Mouse (Mus musculus): Measurements from ENCODE around the gene Rbfox3. TPM values are rescaled to one million over a fixed set of nuclear protein-coding genes. Genes with fewer than 3 reads are reported as not detected.

The Rbfox3 gene
- total RNA-seq, 2 experiments from 2014 or later: 0.09 to 0.12 TPM

- no peak for DNase-seq
Observed at GRCm38 (mm10) chr11:118758277-118758990, 153.0 kb downstream of the Rbfox3 start.

- no peak for DNase-seq
Observed at GRCm38 (mm10) chr11:118757488-118757887, 153.9 kb downstream of the Rbfox3 start.

- no peak for DNase-seq
Observed at GRCm38 (mm10) chr11:118755003-118755402, 156.4 kb downstream of the Rbfox3 start.

GRCm38 (mm10) chr11:118754535-118754934 lies 156.9 kb downstream of the Rbfox3 start:
- no peak for DNase-seq

DNA sequence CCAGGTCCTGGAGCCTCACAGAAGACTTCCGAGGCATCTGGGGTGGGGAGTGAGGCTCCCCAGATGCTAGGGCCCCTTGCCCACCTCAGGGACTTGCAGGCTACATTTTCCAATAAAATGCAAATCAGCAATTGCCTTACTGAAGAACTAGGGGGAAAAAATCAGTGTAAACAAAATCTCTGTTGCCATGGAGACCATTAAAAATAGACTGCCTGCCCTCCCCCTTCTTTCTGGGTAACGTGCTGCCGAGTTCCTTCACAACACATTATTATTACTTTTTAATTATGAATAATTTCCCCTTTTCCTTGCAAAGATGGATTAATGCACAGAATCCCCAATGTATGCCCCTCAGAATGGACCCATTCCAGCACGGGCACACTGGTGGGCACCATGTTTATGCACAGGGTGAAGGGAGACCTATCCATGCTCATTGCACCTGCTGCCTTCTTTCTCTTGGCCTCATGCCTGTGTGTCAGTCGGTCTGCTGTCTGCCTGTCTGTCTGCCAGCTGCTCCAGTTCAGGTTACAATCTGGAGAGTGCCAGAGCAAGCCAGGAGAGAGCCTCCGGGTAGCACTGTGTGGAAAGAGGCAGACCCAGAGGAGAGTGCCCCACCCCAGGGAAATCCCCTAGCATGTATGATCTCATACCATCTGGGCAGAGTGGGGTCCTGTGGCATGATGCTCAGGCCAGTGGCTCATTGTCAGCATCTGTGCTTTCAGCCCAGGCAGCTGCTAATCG lies 159.3 kb downstream of the Rbfox3 start:
- DNase-seq: no peak

DNA sequence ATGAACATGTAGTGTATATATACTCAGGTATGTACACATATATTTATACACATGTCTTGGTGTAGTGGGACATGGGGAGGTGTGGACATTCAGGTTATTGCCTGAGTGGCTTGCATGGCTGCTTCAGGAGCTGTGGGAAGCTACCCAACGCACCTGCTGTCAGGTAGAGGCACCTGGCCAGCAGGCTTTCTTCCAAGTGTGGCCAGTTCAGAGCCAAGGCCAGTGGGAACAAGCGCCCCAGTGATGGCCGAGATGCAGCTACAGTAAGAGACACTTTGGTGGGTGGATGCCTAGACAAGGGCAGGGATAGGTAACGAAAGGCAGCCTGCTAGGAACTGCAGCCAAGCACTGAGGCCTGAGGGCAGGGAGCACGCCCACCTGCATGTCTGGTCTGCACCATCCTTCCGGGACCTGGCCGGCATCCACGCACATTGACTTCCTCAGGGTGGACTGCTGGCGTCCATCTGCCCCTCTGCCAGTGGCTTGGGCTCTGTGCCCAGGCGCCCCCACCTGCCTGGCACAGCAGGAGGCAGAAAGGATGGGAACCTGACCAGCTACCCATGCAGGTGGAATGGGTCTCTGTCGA lies 160.6 kb downstream of the Rbfox3 start:
- DNase-seq: no peak

DNA sequence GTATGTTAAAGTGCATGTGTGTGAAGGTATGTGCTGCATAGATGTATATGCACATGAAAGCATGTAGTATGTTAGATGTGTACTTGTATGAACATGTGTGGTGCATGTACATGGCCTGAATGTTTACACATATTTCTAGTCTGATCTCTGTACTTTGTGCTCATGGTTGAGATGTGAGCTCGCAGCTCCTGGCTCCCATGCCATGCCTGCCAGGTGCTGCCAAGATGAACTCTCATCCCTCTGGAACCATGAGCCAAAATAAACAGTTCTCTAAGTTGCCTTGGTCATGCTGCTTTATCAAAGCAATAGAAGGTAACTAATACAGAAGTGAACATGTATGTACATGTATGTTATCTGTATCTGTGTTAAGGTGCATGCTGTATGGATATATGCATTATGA lies 161.9 kb downstream of the Rbfox3 start:
- no peak for DNase-seq

GRCm38 (mm10) chr11:118748622-118749021 lies 162.8 kb downstream of the Rbfox3 start:
- peak; percentile 75 for DNase-seq

DNA sequence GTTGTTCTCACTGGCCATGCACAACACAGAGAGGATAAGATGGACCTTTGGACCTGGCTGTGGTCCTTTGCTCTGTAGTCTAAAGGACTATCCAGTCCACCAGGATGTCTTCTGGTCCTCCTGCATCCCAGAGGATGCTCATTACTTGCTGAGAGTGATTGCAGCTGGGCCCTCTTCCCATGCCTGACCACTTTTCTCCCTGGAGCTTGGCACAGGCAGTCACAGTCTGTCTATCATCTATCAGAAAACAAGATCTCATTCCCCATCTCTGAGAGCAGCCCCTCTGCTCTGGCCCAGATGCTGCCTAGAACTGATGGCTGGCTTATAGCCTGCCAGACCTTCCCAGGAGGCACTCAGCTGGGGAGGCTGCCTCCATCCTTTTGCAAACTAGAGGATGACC lies 166.1 kb downstream of the Rbfox3 start:
- no peak for DNase-seq

- DNase-seq: peak; percentile 56
Observed at GRCm38 (mm10) chr11:118744782-118745181, 166.6 kb downstream of the Rbfox3 start.

- DNase-seq: peak; percentile 60
Observed at GRCm38 (mm10) chr11:118742762-118743161, 168.6 kb downstream of the Rbfox3 start.

GRCm38 (mm10) chr11:118741262-118741661 lies 170.1 kb downstream of the Rbfox3 start:
- peak; percentile 54 for DNase-seq

DNA sequence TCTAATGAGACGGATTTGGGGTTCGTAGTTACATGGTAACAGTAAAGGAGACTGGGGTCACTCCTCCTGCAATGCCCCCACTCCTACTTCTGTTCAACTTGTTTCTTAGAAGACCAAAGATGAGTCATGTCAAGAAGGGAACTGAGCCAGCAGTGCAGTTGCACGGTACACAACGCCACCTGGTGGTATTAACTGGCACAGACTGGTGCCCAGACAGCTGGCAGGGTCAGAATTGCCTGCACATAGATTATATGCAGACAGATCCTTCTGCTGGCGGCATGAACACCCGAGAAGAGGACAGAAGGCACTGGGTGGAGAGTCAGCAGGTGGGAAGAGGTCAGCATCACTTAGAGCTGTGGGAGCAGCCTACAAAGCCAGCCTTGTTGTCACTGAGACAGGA lies 171.4 kb downstream of the Rbfox3 start:
- peak; percentile 82 for DNase-seq

GRCm38 (mm10) chr11:118738855-118739832 lies 172.3 kb downstream of the Rbfox3 start:
- DNase-seq: peak; percentile 89

- no peak for DNase-seq
Observed at GRCm38 (mm10) chr11:118738323-118738722, 173.1 kb downstream of the Rbfox3 start.

DNA sequence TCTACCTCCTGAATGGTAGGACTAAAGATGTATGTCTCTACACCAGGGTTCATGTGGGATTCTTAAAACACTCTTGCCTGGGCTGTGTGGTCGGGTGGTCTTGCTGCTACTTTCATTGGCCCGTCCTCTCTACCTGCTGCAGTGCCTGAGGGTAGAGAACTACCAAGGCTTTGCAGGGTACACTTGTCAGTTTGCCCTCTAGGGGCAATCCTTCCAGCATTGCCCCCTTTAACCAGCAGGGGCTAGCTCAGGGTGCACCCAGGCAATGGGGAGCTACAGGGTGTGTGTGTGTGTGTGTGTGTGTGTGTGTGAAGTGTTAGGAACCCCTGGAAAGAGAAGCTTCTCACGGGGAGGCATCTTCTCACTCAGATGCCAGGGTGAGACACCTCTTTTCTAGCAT lies 173.6 kb downstream of the Rbfox3 start:
- DNase-seq: peak; percentile 24

- DNase-seq: no peak
Observed at GRCm38 (mm10) chr11:118736993-118737392, 174.4 kb downstream of the Rbfox3 start.

- no peak for DNase-seq
Observed at GRCm38 (mm10) chr11:118731655-118732054, 179.7 kb downstream of the Rbfox3 start.

DNA sequence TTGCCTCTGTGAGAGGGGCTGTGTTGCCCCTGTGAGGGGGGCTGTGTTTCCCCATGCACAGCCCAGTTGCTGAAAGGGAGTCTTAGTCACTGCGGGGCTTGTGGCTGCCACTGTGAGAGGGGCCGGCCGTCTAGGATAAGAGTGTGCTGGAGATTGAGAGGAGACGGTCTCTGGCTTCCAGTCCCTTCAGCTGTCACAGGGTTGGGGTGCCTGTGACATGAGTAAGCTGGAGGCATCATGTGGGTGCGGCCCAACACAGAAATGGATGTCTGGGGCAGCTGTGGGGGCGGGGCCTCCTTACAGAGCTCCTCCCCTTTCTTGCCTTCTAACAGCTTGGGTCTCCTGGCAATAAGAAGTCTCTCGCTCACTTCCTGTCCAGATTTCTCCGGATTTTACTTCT lies 182.0 kb downstream of the Rbfox3 start:
- peak; percentile 76 for DNase-seq

GRCm38 (mm10) chr11:118728797-118729196 lies 182.6 kb downstream of the Rbfox3 start:
- no peak for DNase-seq

DNA sequence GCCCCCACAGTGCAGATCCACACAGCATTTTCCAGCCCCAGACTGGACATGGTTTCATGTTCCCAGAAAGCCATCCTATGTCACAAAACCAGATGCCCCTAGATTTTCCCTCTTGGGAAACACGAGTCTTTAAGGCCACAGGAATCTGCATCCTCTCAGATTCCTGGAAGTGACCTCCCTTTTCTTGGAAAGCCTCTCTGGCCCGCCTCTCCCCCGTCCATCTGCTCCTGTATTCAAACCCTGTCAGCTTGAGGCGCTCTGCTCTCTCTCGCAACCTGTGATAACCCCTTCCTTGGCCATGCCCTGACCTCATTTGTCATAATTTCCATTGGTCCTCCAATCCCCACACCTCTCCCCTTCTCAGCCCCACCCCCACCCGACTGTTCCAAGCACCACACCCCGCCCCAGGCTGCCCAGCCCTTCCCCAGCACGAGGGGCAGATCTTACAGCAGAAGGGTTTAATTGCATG lies 183.3 kb downstream of the Rbfox3 start:
- peak; percentile 52 for DNase-seq

GRCm38 (mm10) chr11:118726430-118726829 lies 185.0 kb downstream of the Rbfox3 start:
- no peak for DNase-seq
